Mouse (Mus musculus) adrenal gland, postnatal 4 days (tissue): ENCODE data around the gene Cgref1. TPM values are rescaled to one million over a fixed set of nuclear protein-coding genes. Genes with fewer than 3 reads are reported as not detected.
A peak's percentile ranks its signal among the peaks of the same experiment; 100 is the strongest.

Experiments used
- DNase-seq, 2 experiments: peaks; one replicate each; pipeline ENCODE4 v3.0.0; 2021 to 2022; ENCODE audit warnings: low spot score in 2 of 2, mixed read lengths in 2 of 2
- total RNA-seq, 2 experiments: library from RNA; stranded (reverse); gene quantifications; 2 replicates each; pipeline ENCODE4 v1.2.3; 2021

The Cgref1 gene
- total RNA-seq, 2 experiments from 2014 or later, result 3.5 to 6.0 TPM

DNA sequence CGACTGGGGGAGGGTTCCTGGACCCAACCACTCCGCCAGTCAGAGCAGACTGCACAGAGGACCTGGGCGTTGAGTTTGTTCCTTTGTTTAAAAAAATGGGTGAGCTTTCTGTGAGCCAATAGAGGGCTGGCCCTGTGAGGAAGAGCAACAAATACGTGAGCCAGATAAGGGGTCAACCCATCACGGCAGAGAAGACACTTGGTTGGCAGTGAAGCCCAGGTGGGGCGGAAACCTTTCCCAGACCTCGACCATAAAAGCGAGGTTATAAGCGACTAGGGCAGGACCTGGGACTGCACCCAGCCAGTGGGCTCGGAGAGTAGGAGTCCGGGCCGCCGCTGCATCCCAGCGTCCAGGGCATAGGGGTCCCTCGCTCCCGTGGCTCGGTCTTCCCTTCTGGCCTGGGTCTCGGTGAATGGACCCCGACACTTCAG is 58.0 kb downstream of the Cgref1 start:
- DNase-seq, result peak in 1 of 2 experiments; percentile 47

DNA sequence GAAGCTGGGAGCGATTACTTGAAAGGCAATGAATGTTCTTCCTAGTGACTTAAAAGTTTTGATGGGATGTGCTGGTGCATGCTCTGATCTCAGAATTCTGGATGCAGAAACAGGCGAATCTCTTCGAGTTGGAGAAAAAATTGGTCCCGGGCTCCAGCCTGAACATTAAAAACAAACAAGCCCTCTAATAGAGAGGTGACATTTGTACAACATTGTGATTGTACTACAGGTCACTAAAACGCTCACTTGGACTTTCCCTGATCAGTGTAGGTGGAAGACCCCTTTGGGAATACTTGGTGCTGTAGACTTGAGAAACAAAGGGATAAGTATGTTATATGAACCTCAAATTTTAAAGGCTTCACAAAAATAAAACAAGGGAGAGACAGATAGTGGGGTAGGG is 58.7 kb downstream of the Cgref1 start:
- no peak for DNase-seq

DNA sequence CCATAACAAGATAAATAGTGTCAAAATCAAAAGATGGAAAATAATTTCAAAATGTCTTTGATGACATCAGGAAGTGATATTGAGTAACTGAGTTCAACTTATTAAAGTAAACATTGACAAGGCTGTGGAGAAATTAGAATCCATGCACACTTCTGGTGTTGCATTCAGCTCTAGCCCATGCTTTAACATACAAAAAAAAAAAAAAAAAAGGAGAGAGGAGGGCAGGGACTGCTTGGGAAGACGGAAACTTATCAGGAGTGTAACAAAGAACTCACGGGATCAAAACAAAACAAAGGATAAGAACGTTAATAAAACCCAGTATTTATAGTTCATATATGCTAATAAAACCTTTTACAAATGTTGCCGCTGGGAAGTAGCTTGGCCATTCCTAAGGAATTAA is 59.2 kb downstream of the Cgref1 start:
- no peak for DNase-seq

Other genes with a start within 250 kb of the Cgref1 start
- 10 to 100 TPM; 10.8 to 16.0 TPM for gene Dpysl5, start 234.0 kb downstream of the Cgref1 start, total RNA-seq
- 10 to 100 TPM; 43.3 to 47.1 TPM for gene Mapre3, start 130.9 kb downstream of the Cgref1 start, total RNA-seq
- gene Tmem214, start 77.6 kb downstream of the Cgref1 start, total RNA-seq, result 10 to 100 TPM; 61.2 to 63.4 TPM
- 10 to 100 TPM; 26.8 to 30.6 TPM for gene Agbl5, start 56.9 kb downstream of the Cgref1 start, total RNA-seq
- 100 to 1,000 TPM; 196 to 201 TPM for gene Ost4, start 37.8 kb downstream of the Cgref1 start, total RNA-seq
- 100 to 1,000 TPM; 100 to 114 TPM for gene Emilin1, start 32.2 kb downstream of the Cgref1 start, total RNA-seq
- 10 to 100 TPM; 57.2 to 64.8 TPM for gene Khk, start 24.2 kb downstream of the Cgref1 start, total RNA-seq
- gene Preb, start 14.8 kb upstream of the Cgref1 start, total RNA-seq, result 100 to 1,000 TPM; 131 to 135 TPM
- under 1 TPM; 0.81 to 0.85 TPM for gene Tcf23, start 23.1 kb upstream of the Cgref1 start, total RNA-seq
- 100 to 1,000 TPM; 109 to 115 TPM for gene Atraid, start 102.7 kb upstream of the Cgref1 start, total RNA-seq
- gene Slc5a6, start 103.3 kb upstream of the Cgref1 start, total RNA-seq, result 10 to 100 TPM; 18.8 to 20.9 TPM
- 10 to 100 TPM; 33.0 to 40.2 TPM for gene Cad, start 109.2 kb upstream of the Cgref1 start, total RNA-seq
- not detected for gene Dnajc5g, start 160.7 kb upstream of the Cgref1 start, total RNA-seq
- gene Slc30a3, start 162.6 kb upstream of the Cgref1 start, total RNA-seq, result under 1 TPM; 0.34 to 0.50 TPM
- gene Trim54, start 171.1 kb upstream of the Cgref1 start, total RNA-seq, result 1 to 10 TPM; 1.8 to 4.2 TPM
- not detected for gene Ucn, start 193.2 kb upstream of the Cgref1 start, total RNA-seq
- gene Mpv17, start 208.7 kb upstream of the Cgref1 start, total RNA-seq, result 10 to 100 TPM; 51.9 to 52.7 TPM
- 1 to 10 TPM; 2.7 to 3.3 TPM for gene Gm29609, start 234.3 kb upstream of the Cgref1 start, total RNA-seq
- gene Gtf3c2, start 234.6 kb upstream of the Cgref1 start, total RNA-seq, result 10 to 100 TPM; 87.2 to 88.0 TPM
- 100 to 1,000 TPM; 113 TPM for gene Snx17, start 247.6 kb upstream of the Cgref1 start, total RNA-seq
- 10 to 100 TPM; 36.8 to 41.9 TPM for gene Eif2b4, start 247.8 kb upstream of the Cgref1 start, total RNA-seq